Mouse (Mus musculus): ENCODE measurements around the gene Eif2a. TPM values are rescaled to one million over a fixed set of nuclear protein-coding genes. Genes with fewer than 3 reads are reported as not detected.
"Not testable (repeated sequence)": the region's sequence is repeated elsewhere in the genome, so short reads cannot be mapped to it uniquely, and the experiment has no call there.

Eif2a gene
- total RNA-seq, 1 experiment = 88.9 TPM

GRCm38 (mm10) chr3:58581530-58581929 is 55.9 kb downstream of the Eif2a start:
- Histone ChIP-seq H3K9me3 (ENCODE audit: control insufficient read depth, insufficient read depth, low read depth, low read length) (no peaks in the 10 kb centered on the region), H3K4me3 (ENCODE audit: insufficient read depth in 1 of 2, low read depth in 1 of 2, low read length in 2 of 2, poor library complexity in 1 of 2, severe bottlenecking in 1 of 2) (no peak overlapping the region), H3K27ac (ENCODE audit: insufficient read depth, low read depth, low read length, poor library complexity, severe bottlenecking) (no peak overlapping the region), H3K9ac (ENCODE audit: insufficient read depth, low read depth, low read length, poor library complexity, severe bottlenecking) (no peak overlapping the region), H3K36me3 (ENCODE audit: control insufficient read depth, insufficient read depth, low read length, poor library complexity, severe bottlenecking) (peaks cover 4% of the 10 kb centered on the region), H3K4me1 (ENCODE audit: control insufficient read depth in 2 of 2, insufficient read depth in 2 of 2, low read length in 2 of 2, poor library complexity in 1 of 2) (peaks cover 4 to 5% of the 10 kb centered on the region in 2 experiments; a peak in 3 of 4 replicates)
- TF ChIP-seq MAFK (IDR thresholded peaks at IDR 0.05; ENCODE audit: insufficient read depth, low read depth, low read length) (no peak), CHD2 (IDR thresholded peaks at IDR 0.05; ENCODE audit: low read depth, low read length) (no peak), HCFC1 (IDR thresholded peaks at IDR 0.05; ENCODE audit: borderline replicate concordance, insufficient read depth, low read length) (no peak), ZNF384 (IDR thresholded peaks at IDR 0.05; ENCODE audit: low read depth, low read length) (no peak), ZC3H11A (IDR thresholded peaks at IDR 0.05; ENCODE audit: borderline replicate concordance, low read depth, low read length) (no peak)
- no peak for DNase-seq (ENCODE audit: low read depth, low spot score)
- in situ Hi-C loops (cut with MboI; ENCODE audit: low sequenced_read_pairs in 2 of 2, unreplicated experiment in 2 of 2) = no loop called here

DNA sequence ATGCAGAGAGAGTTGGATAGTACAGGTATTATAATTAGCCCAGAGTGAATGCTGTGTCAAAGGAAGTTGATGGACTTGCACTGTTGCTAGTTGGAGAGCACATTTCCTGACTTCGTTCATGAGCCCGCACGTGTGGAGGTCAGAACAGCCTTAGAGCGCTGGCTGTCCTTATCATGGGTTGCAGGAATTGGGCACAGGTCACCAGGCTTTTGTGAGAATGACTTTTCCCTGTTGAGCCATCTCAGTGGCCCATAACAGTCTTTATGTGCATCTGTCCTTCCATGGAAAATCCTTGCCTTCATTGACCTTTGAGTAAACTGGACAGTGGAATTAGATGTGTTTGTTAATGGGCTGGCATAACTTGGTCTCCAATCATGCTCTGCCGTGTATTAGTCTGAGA is 56.7 kb downstream of the Eif2a start:
- Histone ChIP-seq H3K9ac (ENCODE audit: insufficient read depth, low read depth, low read length, poor library complexity, severe bottlenecking) (no peak overlapping the region), H3K9me3 (ENCODE audit: control insufficient read depth, insufficient read depth, low read depth, low read length) (no peaks in the 10 kb centered on the region), H3K4me1 (ENCODE audit: control insufficient read depth in 2 of 2, insufficient read depth in 2 of 2, low read length in 2 of 2, poor library complexity in 1 of 2) (peaks cover 4 to 5% of the 10 kb centered on the region in 2 experiments; a peak in 3 of 4 replicates), H3K4me3 (ENCODE audit: insufficient read depth in 1 of 2, low read depth in 1 of 2, low read length in 2 of 2, poor library complexity in 1 of 2, severe bottlenecking in 1 of 2) (no peak overlapping the region), H3K27ac (ENCODE audit: insufficient read depth, low read depth, low read length, poor library complexity, severe bottlenecking) (no peak overlapping the region), H3K36me3 (ENCODE audit: control insufficient read depth, insufficient read depth, low read length, poor library complexity, severe bottlenecking) (peaks cover 6% of the 10 kb centered on the region)
- in situ Hi-C loops (cut with MboI; ENCODE audit: low sequenced_read_pairs in 2 of 2, unreplicated experiment in 2 of 2) = no loop called here
- DNase-seq (ENCODE audit: low read depth, low spot score) = no peak
- TF ChIP-seq MAFK (IDR thresholded peaks at IDR 0.05; ENCODE audit: insufficient read depth, low read depth, low read length) (no peak), ZC3H11A (IDR thresholded peaks at IDR 0.05; ENCODE audit: borderline replicate concordance, low read depth, low read length) (no peak), ZNF384 (IDR thresholded peaks at IDR 0.05; ENCODE audit: low read depth, low read length) (no peak), HCFC1 (IDR thresholded peaks at IDR 0.05; ENCODE audit: borderline replicate concordance, insufficient read depth, low read length) (no peak), CHD2 (IDR thresholded peaks at IDR 0.05; ENCODE audit: low read depth, low read length) (no peak)

DNA sequence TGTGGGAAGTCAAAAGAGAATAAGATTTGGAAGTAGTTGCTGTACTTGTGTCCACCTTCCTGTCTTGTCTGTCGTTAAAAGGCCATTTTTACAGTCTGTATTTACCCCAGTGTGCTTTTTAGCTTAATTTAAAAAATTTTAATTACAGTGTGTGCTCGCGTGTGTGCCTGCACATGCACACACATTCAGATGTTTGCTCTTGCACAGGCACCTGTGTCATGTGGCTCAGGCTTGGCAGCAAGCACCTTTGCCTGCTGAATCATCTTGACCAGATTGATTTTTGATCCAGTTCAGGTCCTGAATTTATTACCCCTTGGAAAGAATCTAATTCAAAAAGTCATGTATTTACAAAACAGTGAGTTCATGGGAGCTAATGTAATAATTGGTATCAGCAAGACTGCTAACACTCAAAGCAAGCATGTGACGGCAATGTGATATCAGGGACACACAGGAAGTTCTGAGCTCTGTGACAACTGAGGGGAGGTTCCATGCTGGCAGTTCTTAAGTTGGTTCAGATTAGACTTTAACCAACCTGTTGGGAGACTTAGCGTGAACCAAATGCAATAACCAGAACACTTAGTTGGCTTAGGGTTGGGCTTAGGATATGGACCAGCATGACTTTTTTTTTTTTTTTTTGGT is 57.3 kb downstream of the Eif2a start:
- H3K36me3 ChIP-seq (ENCODE audit: control insufficient read depth, insufficient read depth, low read length, poor library complexity, severe bottlenecking) = peaks cover 8% of the 10 kb centered on the region
- no peak overlapping the region for H3K27ac ChIP-seq (ENCODE audit: insufficient read depth, low read depth, low read length, poor library complexity, severe bottlenecking)
- in situ Hi-C loops (cut with MboI; ENCODE audit: low sequenced_read_pairs in 2 of 2, unreplicated experiment in 2 of 2) = no loop called here
- TF ChIP-seq ZC3H11A (IDR thresholded peaks at IDR 0.05; ENCODE audit: borderline replicate concordance, low read depth, low read length) = no peak
- TF ChIP-seq MAFK (IDR thresholded peaks at IDR 0.05; ENCODE audit: insufficient read depth, low read depth, low read length) = no peak
- TF ChIP-seq CHD2 (IDR thresholded peaks at IDR 0.05; ENCODE audit: low read depth, low read length) = no peak
- no peak for TF ChIP-seq ZNF384 (IDR thresholded peaks at IDR 0.05; ENCODE audit: low read depth, low read length)
- TF ChIP-seq HCFC1 (IDR thresholded peaks at IDR 0.05; ENCODE audit: borderline replicate concordance, insufficient read depth, low read length) = no peak
- H3K9ac ChIP-seq (ENCODE audit: insufficient read depth, low read depth, low read length, poor library complexity, severe bottlenecking) = no peak overlapping the region
- H3K4me1 ChIP-seq (ENCODE audit: control insufficient read depth in 2 of 2, insufficient read depth in 2 of 2, low read length in 2 of 2, poor library complexity in 1 of 2) = peaks cover 3 to 4% of the 10 kb centered on the region in 2 experiments; a peak in 3 of 4 replicates
- no peak for DNase-seq (ENCODE audit: low read depth, low spot score)
- no peaks in the 10 kb centered on the region for H3K9me3 ChIP-seq (ENCODE audit: control insufficient read depth, insufficient read depth, low read depth, low read length)
- no peak overlapping the region for H3K4me3 ChIP-seq (ENCODE audit: insufficient read depth in 1 of 2, low read depth in 1 of 2, low read length in 2 of 2, poor library complexity in 1 of 2, severe bottlenecking in 1 of 2)

DNA sequence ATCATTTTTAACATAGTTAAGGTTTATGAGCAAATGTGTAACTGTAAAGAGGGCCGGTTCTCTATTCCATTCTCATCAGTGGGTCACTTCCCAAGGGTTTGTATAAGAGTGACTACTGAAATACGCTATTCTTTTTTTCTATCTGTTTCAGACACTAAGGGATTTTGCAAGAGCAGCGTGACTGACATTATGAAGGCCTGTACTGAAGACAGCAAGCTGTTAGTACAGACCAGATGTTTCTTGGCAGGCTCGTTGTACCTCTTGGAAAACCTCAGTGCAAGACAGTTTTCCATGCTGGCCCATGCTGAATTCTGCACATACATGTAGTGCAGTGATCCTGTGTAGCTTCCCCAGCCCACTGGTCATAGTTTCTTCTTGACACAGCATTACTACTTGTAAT is 64.9 kb downstream of the Eif2a start:
- H3K27ac ChIP-seq (ENCODE audit: insufficient read depth, low read depth, low read length, poor library complexity, severe bottlenecking); in situ Hi-C loops (cut with MboI; ENCODE audit: low sequenced_read_pairs in 2 of 2, unreplicated experiment in 2 of 2); H3K9me3 ChIP-seq (ENCODE audit: control insufficient read depth, insufficient read depth, low read depth, low read length); DNase-seq (ENCODE audit: low read depth, low spot score); H3K4me1 ChIP-seq (ENCODE audit: control insufficient read depth in 2 of 2, insufficient read depth in 2 of 2, low read length in 2 of 2, poor library complexity in 1 of 2); H3K4me3 ChIP-seq (ENCODE audit: insufficient read depth in 1 of 2, low read depth in 1 of 2, low read length in 2 of 2, poor library complexity in 1 of 2, severe bottlenecking in 1 of 2); H3K9ac ChIP-seq (ENCODE audit: insufficient read depth, low read depth, low read length, poor library complexity, severe bottlenecking); H3K36me3 ChIP-seq (ENCODE audit: control insufficient read depth, insufficient read depth, low read length, poor library complexity, severe bottlenecking): not testable (repeated sequence)

GRCm38 (mm10) chr3:58592666-58593065 is 67.0 kb downstream of the Eif2a start:
- H3K36me3 ChIP-seq (ENCODE audit: control insufficient read depth, insufficient read depth, low read length, poor library complexity, severe bottlenecking); H3K4me1 ChIP-seq (ENCODE audit: control insufficient read depth in 2 of 2, insufficient read depth in 2 of 2, low read length in 2 of 2, poor library complexity in 1 of 2); H3K9me3 ChIP-seq (ENCODE audit: control insufficient read depth, insufficient read depth, low read depth, low read length); H3K4me3 ChIP-seq (ENCODE audit: insufficient read depth in 1 of 2, low read depth in 1 of 2, low read length in 2 of 2, poor library complexity in 1 of 2, severe bottlenecking in 1 of 2); H3K27ac ChIP-seq (ENCODE audit: insufficient read depth, low read depth, low read length, poor library complexity, severe bottlenecking); DNase-seq (ENCODE audit: low read depth, low spot score); in situ Hi-C loops (cut with MboI; ENCODE audit: low sequenced_read_pairs in 2 of 2, unreplicated experiment in 2 of 2); H3K9ac ChIP-seq (ENCODE audit: insufficient read depth, low read depth, low read length, poor library complexity, severe bottlenecking): not testable (repeated sequence)
